Mouse (Mus musculus) CH12.LX (cell line): ENCODE measurements around the gene Blvrb. TPM values are rescaled to one million over a fixed set of nuclear protein-coding genes. Genes with fewer than 3 reads are reported as not detected.
A peak's percentile ranks its signal among the peaks of the same experiment; 100 is the strongest.

Experiments
- DNase-seq: peaks from one replicate; pipeline ENCODE4 v3.0.0-alpha.2; 2013; ENCODE audit errors: extremely low read depth
- H3K27ac ChIP-seq: 2 replicates; pipeline ENCODE4 v1.5.1; 2012; ENCODE audit warnings: low read depth, mild to moderate bottlenecking, control low read depth, moderate library complexity; ENCODE audit not compliant: insufficient read depth
- H3K27me3 ChIP-seq: replicated peaks from 2 replicates; pipeline ENCODE3; 2012; ENCODE audit warnings: inconsistent platforms
- H3K36me3 ChIP-seq, 2 experiments: replicated peaks in 1 of 2; 2 replicates each; pipeline versions ENCODE3 to v1.6.1; 2012; ENCODE audit warnings: inconsistent platforms in 1 of 2, low read length in 1 of 2, mild to moderate bottlenecking in 1 of 2, mixed read lengths in 1 of 2, moderate library complexity in 1 of 2; ENCODE audit not compliant: control insufficient read depth in 1 of 2, insufficient read depth in 1 of 2
- H3K4me1 ChIP-seq, 2 experiments: 2 replicates each; pipeline ENCODE4 v1.6.1; 2012; ENCODE audit warnings: inconsistent platforms in 1 of 2, moderate library complexity in 1 of 2; ENCODE audit not compliant: insufficient read depth in 2 of 2, control insufficient read depth in 1 of 2
- H3K4me2 ChIP-seq: 2 replicates; pipeline ENCODE4 v1.6.1; 2012; ENCODE audit warnings: low read depth, mild to moderate bottlenecking, control low read depth; ENCODE audit not compliant: poor library complexity, insufficient read depth, severe bottlenecking
- H3K4me3 ChIP-seq, 3 experiments: fragments of 150-350 bp in 1 of 3; sonication (generic) in 1 of 3; replicated peaks in 1 of 3; 2 replicates each; pipeline versions ENCODE3 to v1.5.1; 2011 to 2012; ENCODE audit warnings: low read depth in 2 of 3, low read length in 2 of 3, mild to moderate bottlenecking in 2 of 3, moderate library complexity in 2 of 3, control low read depth in 1 of 3, improper control_type of control experiment in 1 of 3, inconsistent platforms in 1 of 3, mixed read lengths in 1 of 3; ENCODE audit not compliant: poor library complexity in 1 of 3
- H3K79me2 ChIP-seq: replicated peaks from 2 replicates; pipeline ENCODE4 v1.6.1; 2012; ENCODE audit warnings: mild to moderate bottlenecking, moderate library complexity; ENCODE audit not compliant: control insufficient read depth, poor library complexity, insufficient read depth, severe bottlenecking; ENCODE audit errors: extremely low read depth
- H3K9ac ChIP-seq: 2 replicates; pipeline ENCODE4 v1.6.1; 2012; ENCODE audit warnings: low read depth, mild to moderate bottlenecking, control low read depth, moderate library complexity; ENCODE audit not compliant: insufficient read depth
- H3K9me3 ChIP-seq: replicated peaks from 2 replicates; pipeline ENCODE3; 2012; ENCODE audit warnings: low read length, inconsistent platforms, mixed read lengths
- BHLHE40 ChIP-seq: IDR thresholded peaks from 2 replicates; pipeline ENCODE4 v1.6.1; 2011; ENCODE audit warnings: mild to moderate bottlenecking, low read depth, low read length, improper control_type of control experiment
- CHD1 ChIP-seq: IDR thresholded peaks from 2 replicates; pipeline ENCODE4 v1.6.1; 2012; ENCODE audit warnings: low read depth, low read length, improper control_type of control experiment, inconsistent platforms
- CTCF ChIP-seq, 2 experiments: IDR thresholded peaks in 1 of 2; conservative IDR thresholded peaks in 1 of 2; 2 replicates each; pipeline ENCODE4 v1.5.1; 2011 to 2012; ENCODE audit warnings: low read depth in 2 of 2, low read length in 2 of 2, improper control_type of control experiment in 1 of 2, inconsistent platforms in 1 of 2, mild to moderate bottlenecking in 1 of 2, moderate library complexity in 1 of 2
- ELF1 ChIP-seq: IDR thresholded peaks from 2 replicates; pipeline ENCODE4 v1.6.1; 2014; ENCODE audit warnings: low read depth, mild to moderate bottlenecking, inconsistent platforms, low read length, improper control_type of control experiment
- EP300 ChIP-seq: IDR thresholded peaks from 2 replicates; pipeline ENCODE4 v1.6.1; 2011; ENCODE audit warnings: low read length, improper control_type of control experiment
- GABPA ChIP-seq: IDR thresholded peaks from 2 replicates; pipeline ENCODE4 v1.6.1; 2012; ENCODE audit warnings: low read depth, low read length, improper control_type of control experiment, inconsistent platforms; ENCODE audit not compliant: insufficient replicate concordance
- JUN ChIP-seq: IDR thresholded peaks from 2 replicates; pipeline ENCODE4 v1.6.1; 2011; ENCODE audit warnings: low read depth, mild to moderate bottlenecking, low read length, improper control_type of control experiment, moderate library complexity; ENCODE audit not compliant: insufficient read depth
- JUND ChIP-seq: conservative IDR thresholded peaks from 2 replicates; pipeline ENCODE4 v1.6.1; 2011; ENCODE audit warnings: low read depth, low read length, improper control_type of control experiment
- MAFK ChIP-seq: IDR thresholded peaks from 2 replicates; pipeline ENCODE4 v1.6.1; 2011; ENCODE audit warnings: low read length, improper control_type of control experiment; ENCODE audit not compliant: insufficient replicate concordance
- MAX ChIP-seq: IDR thresholded peaks from 2 replicates; pipeline ENCODE4 v1.6.1; 2011; ENCODE audit warnings: low read length, improper control_type of control experiment
- MEF2A ChIP-seq: IDR thresholded peaks from 2 replicates; pipeline ENCODE4 v1.6.1; 2014; ENCODE audit warnings: low read depth, mild to moderate bottlenecking, inconsistent platforms, low read length, improper control_type of control experiment, borderline replicate concordance
- MYC ChIP-seq: IDR thresholded peaks from 2 replicates; pipeline ENCODE4 v1.6.1; 2011; ENCODE audit warnings: low read depth, mild to moderate bottlenecking, improper control_type of control experiment, low read length
- NRF1 ChIP-seq: IDR thresholded peaks from 2 replicates; pipeline ENCODE4 v1.6.1; 2014; ENCODE audit warnings: low read depth, mild to moderate bottlenecking, inconsistent platforms, low read length, improper control_type of control experiment, moderate library complexity
- POLR2A ChIP-seq: IDR thresholded peaks from 2 replicates; pipeline ENCODE4 v1.6.1; 2011; ENCODE audit warnings: low read depth, mild to moderate bottlenecking, improper control_type of control experiment, low read length
- POLR2AphosphoS2 ChIP-seq: IDR thresholded peaks from 2 replicates; pipeline ENCODE4 v1.6.1; 2011; ENCODE audit warnings: low read depth, low read length, improper control_type of control experiment
- SMC3 ChIP-seq: IDR thresholded peaks from 2 replicates; pipeline ENCODE4 v1.6.1; 2011; ENCODE audit warnings: low read depth, low read length, improper control_type of control experiment
- TCF12 ChIP-seq: IDR thresholded peaks from 2 replicates; pipeline ENCODE4 v1.6.1; 2014; ENCODE audit warnings: low read depth, mild to moderate bottlenecking, inconsistent platforms, low read length, improper control_type of control experiment
- ZC3H11A ChIP-seq: IDR thresholded peaks from 2 replicates; pipeline ENCODE4 v1.6.1; 2012; ENCODE audit warnings: low read depth, mild to moderate bottlenecking, inconsistent platforms, low read length, improper control_type of control experiment
- ZKSCAN1 ChIP-seq: IDR thresholded peaks from 2 replicates; pipeline ENCODE4 v1.6.1; 2012; ENCODE audit warnings: low read depth, inconsistent platforms, low read length, improper control_type of control experiment, borderline replicate concordance
- ZNF384 ChIP-seq: IDR thresholded peaks from 2 replicates; pipeline ENCODE4 v1.6.1; 2012; ENCODE audit warnings: low read depth, low read length, improper control_type of control experiment, inconsistent platforms
- dilution Hi-C: fragments of 300-500 bp; cut with MboI; formaldehyde crosslinking; loops from 2 replicates; pipeline ENCODE4 v1.14.3; 2020; ENCODE audit warnings: low sequenced_read_pairs; ENCODE audit not compliant: extremely low pct_unique_long_range_greater_than_20kb, extremely low pct_ligation_motif_present
- in situ Hi-C: fragments of 300-500 bp; cut with MboI; formaldehyde crosslinking; loops from 3 replicates; pipeline ENCODE4 v1.14.3; 2019; ENCODE audit warnings: low sequenced_read_pairs, low pct_ligation_motif_present, low pct_unique_long_range_greater_than_20kb, mixed read lengths
- polyA plus RNA-seq: library from polyadenylated mRNA; unstranded; fragments of >175 nt; gene quantifications from 2 replicates; pipeline ENCODE4 v1.2.1, GENCODE M21; 2012; ENCODE audit warnings: low read depth; ENCODE audit not compliant: insufficient read length
- total RNA-seq, 2 experiments: library from RNA; depleted of rRNA; stranded (reverse); fragments of 300-350 nt in 1 of 2; fragments of >200 nt in 1 of 2; gene quantifications; 2 replicates each; pipeline ENCODE4 v1.2.3; 2012 to 2014

Blvrb gene
- total and polyA plus RNA-seq, 3 experiments, result 4.3 to 9.4 (median 7.6) TPM

DNA sequence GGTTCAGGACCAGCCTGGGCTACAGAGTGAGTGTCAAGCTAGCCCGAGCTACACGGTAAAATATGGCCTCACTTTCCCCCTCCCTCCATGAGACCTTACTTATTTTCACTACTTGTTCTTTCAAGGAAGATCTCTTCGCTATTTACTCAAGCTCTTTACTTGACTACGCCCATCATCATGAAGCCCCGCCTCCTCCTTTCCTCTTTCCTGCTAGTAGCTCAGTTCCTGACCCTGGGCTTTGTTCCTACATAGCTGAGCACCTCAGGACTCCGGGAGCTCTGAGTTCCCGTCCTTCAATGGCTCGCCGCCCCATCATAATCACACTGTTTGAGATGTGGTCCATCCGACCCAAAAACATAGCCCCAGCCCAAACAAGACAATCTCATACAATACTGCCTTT lies 14.4 kb upstream of the Blvrb start:
- Histone ChIP-seq H3K79me2 (no peaks in the 10 kb centered on the region), H3K4me2 (no peak overlapping the region), H3K9me3 (peaks cover 15% of the 10 kb centered on the region), H3K9ac (no peak overlapping the region), H3K27ac (no peak overlapping the region), H3K27me3 (peaks cover 62% of the 10 kb centered on the region)
- dilution Hi-C loops, result no loop called here
- TF ChIP-seq SMC3 (no peak), NRF1 (no peak), POLR2A (no peak), ZNF384 (no peak), MAX (no peak), EP300 (no peak)
- TF ChIP-seq, all 38 proteins: peak for 0
- H3K36me3 ChIP-seq, result no peaks in the 10 kb centered on the region
- in situ Hi-C loops, result no loop called here
- peaks cover 0 to 7% of the 10 kb centered on the region in 2 experiments; a peak in 2 of 4 replicates for H3K4me1 ChIP-seq
- DNase-seq, result no peak
- no peak overlapping the region for H3K4me3 ChIP-seq

DNA sequence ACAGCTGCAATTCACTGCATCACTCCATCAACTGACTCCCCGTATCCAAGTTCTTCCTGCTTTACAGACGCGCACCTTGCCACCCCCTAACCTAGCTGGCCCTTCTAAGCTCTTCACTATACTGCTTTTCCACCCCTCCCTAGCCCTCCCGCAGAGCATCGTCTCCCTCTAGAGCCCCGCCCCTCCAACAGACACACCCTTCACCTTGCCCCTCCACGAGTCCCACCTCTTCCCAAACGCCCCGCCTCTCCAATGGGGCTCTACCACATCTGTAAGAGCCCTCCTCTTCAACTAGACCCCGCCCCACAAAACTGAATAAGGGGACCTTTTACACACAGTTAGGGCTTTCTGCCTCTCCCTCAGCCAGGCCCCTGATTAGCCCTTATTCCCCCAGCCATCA lies 14.0 kb upstream of the Blvrb start:
- H3K9me3 ChIP-seq, result peaks cover 13% of the 10 kb centered on the region
- no peak overlapping the region for H3K27ac ChIP-seq
- dilution Hi-C loops, result no loop called here
- peaks cover 0 to 7% of the 10 kb centered on the region in 2 experiments; a peak in 2 of 4 replicates for H3K4me1 ChIP-seq
- H3K27me3 ChIP-seq, result peaks cover 61% of the 10 kb centered on the region
- in situ Hi-C loops, result no loop called here
- H3K4me3 ChIP-seq, result no peak overlapping the region
- H3K36me3 ChIP-seq, result no peaks in the 10 kb centered on the region
- 0 out of 2 replicates have a peak overlapping the region, but pooled peaks have one; percentile 14 for H3K4me2 ChIP-seq
- no peak for TF ChIP-seq POLR2A
- TF ChIP-seq TCF12, result no peak
- no peak for TF ChIP-seq POLR2AphosphoS2
- no peak for TF ChIP-seq ZC3H11A
- no peak for TF ChIP-seq JUND
- no peak for TF ChIP-seq ZNF384
- TF ChIP-seq CHD1, result no peak
- TF ChIP-seq BHLHE40, result no peak
- TF ChIP-seq GABPA, result no peak
- no peak for TF ChIP-seq ZKSCAN1
- no peak for TF ChIP-seq JUN
- TF ChIP-seq MEF2A, result no peak
- no peak for TF ChIP-seq MYC
- no peak for TF ChIP-seq ELF1
- TF ChIP-seq CTCF (conservative IDR thresholded peaks at IDR 0.05 in 1 of 2, IDR thresholded peaks at IDR 0.05 in 1 of 2; ENCODE audit: low read depth in 2 of 2, low read length in 2 of 2), result no peak
- TF ChIP-seq MAFK, result no peak
- TF ChIP-seq, all 38 proteins: peak for 0
- H3K79me2 ChIP-seq, result no peaks in the 10 kb centered on the region
- DNase-seq, result no peak
- H3K9ac ChIP-seq, result no peak overlapping the region
